Mouse (Mus musculus) lung, adult 2 months (tissue): Measurements from ENCODE around the gene Hist1h4i.

Experiments
- CTCF ChIP-seq: fragments of 200-500 bp; IDR thresholded peaks from 2 replicates; pipeline ENCODE4 v1.5.1; 2011; ENCODE audit warnings: mild to moderate bottlenecking, low read length, control low read depth; ENCODE audit not compliant: insufficient read depth
- POLR2A ChIP-seq: fragments of 200-500 bp; IDR thresholded peaks from 2 replicates; pipeline ENCODE4 v1.6.1; 2011; ENCODE audit warnings: low read depth, mild to moderate bottlenecking, control low read depth, low read length, borderline replicate concordance; ENCODE audit errors: extremely low read depth

DNA sequence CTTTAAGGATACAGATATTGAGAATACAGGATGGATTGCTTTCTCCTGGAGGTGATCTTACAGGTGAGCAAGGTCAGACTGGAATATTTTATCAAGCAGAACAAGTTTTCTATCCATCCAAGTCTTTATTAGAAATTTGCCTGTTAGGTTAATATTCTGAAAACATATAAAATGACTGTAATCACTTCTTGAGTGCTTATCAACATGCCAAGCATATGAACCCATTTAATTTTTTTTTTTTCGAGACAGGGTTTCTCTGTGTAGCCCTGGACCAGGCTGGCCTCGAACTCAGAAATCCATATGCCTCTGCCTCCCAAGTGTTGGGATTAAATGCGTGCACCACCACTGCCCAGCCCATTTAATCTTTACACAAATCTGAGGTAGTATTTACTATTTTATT, 4.2 kb downstream of the Hist1h4i start:
- TF ChIP-seq CTCF (no peak), POLR2A (no peak)
